Mouse (Mus musculus) lung, adult 2 months (tissue): ENCODE data around the gene Esrrb. TPM values are rescaled to one million over a fixed set of nuclear protein-coding genes. Genes with fewer than 3 reads are reported as not detected.

Experiments
- DNase-seq: peaks from one replicate; pipeline ENCODE4 v3.0.0; 2022
- H3K4me1 ChIP-seq: fragments of 200-500 bp; 2 replicates; pipeline ENCODE4 v1.6.1; 2011; ENCODE audit warnings: low read length; ENCODE audit not compliant: control insufficient read depth, insufficient read depth
- H3K4me3 ChIP-seq: fragments of 200-500 bp; replicated peaks from 2 replicates; pipeline ENCODE3; 2011; ENCODE audit warnings: low read depth, mild to moderate bottlenecking, control low read depth, low read length; ENCODE audit errors: extremely low read depth
- CTCF ChIP-seq: fragments of 200-500 bp; IDR thresholded peaks from 2 replicates; pipeline ENCODE4 v1.5.1; 2011; ENCODE audit warnings: mild to moderate bottlenecking, low read length, control low read depth; ENCODE audit not compliant: insufficient read depth
- POLR2A ChIP-seq: fragments of 200-500 bp; IDR thresholded peaks from 2 replicates; pipeline ENCODE4 v1.6.1; 2011; ENCODE audit warnings: low read depth, mild to moderate bottlenecking, control low read depth, low read length, borderline replicate concordance; ENCODE audit errors: extremely low read depth
- WGBS: fragments of 180-500 bp; shearing (Covaris S2); methylation state at CpG from one replicate; pipeline ENCODE4 v1.1.7; 2018; 5-methylcytosine and 5-hydroxymethylcytosine counted together
- polyA plus RNA-seq: library from polyadenylated mRNA; depleted of rRNA; stranded (reverse); fragments of >200 nt; gene quantifications from 2 replicates; pipeline ENCODE4 v1.2.3, GENCODE M21; 2012; rRNA removed

Gene Esrrb
- 0.08 and 0.44 TPM in 2 replicates for polyA plus RNA-seq

GRCm38 (mm10) chr12:86360696-86361631 is at the start of gene Esrrb:
TSS of gene Esrrb (plus strand) at chr12:86361117.
- TF ChIP-seq POLR2A: no peak
- TF ChIP-seq CTCF: no peak
- H3K4me3 ChIP-seq: no peak within 1 kb of the TSS
- no peaks in the 10 kb centered on the region for H3K4me1 ChIP-seq
- no peak for DNase-seq
- 25% methylated on average over 22 of the region's 22 CpGs for WGBS

GRCm38 (mm10) chr12:86320629-86321028 is 40.3 kb upstream of the Esrrb start:
- no peak for DNase-seq
- TF ChIP-seq CTCF: no peak
- no peak for TF ChIP-seq POLR2A
- Histone ChIP-seq H3K4me3 (no peak overlapping the region), H3K4me1 (no peaks in the 10 kb centered on the region)
- WGBS: 13% methylated on average over 12 of the region's 12 CpGs

- WGBS: 30% methylated on average over 3 of the region's 3 CpGs
- Histone ChIP-seq H3K4me3 (no peak overlapping the region), H3K4me1 (no peaks in the 10 kb centered on the region)
- DNase-seq: no peak
- no peak for TF ChIP-seq CTCF
- TF ChIP-seq POLR2A: no peak
Measured at GRCm38 (mm10) chr12:86324297-86324696, 36.6 kb upstream of the Esrrb start.

- no peak overlapping the region for H3K4me3 ChIP-seq
- no peak for TF ChIP-seq POLR2A
- no peak for TF ChIP-seq CTCF
- H3K4me1 ChIP-seq: no peaks in the 10 kb centered on the region
- no peak for DNase-seq
- 50% methylated on average over 4 of the region's 4 CpGs for WGBS
Measured at GRCm38 (mm10) chr12:86329813-86330212, 31.1 kb upstream of the Esrrb start.

GRCm38 (mm10) chr12:86330684-86331083 is 30.2 kb upstream of the Esrrb start:
- no peak for DNase-seq
- no peak for TF ChIP-seq CTCF
- Histone ChIP-seq H3K4me3 (no peak overlapping the region), H3K4me1 (no peaks in the 10 kb centered on the region)
- 85% methylated on average over 9 of the region's 9 CpGs for WGBS

- no peak for DNase-seq
- Histone ChIP-seq H3K4me1 (no peaks in the 10 kb centered on the region), H3K4me3 (no peak overlapping the region)
- TF ChIP-seq CTCF (no peak), POLR2A (no peak)
- 78% methylated on average over 10 of the region's 10 CpGs for WGBS
Measured at GRCm38 (mm10) chr12:86331248-86331647, 29.7 kb upstream of the Esrrb start.

GRCm38 (mm10) chr12:86336209-86336608 is 24.7 kb upstream of the Esrrb start:
- 97% methylated on average over 3 of the region's 3 CpGs for WGBS
- no peaks in the 10 kb centered on the region for H3K4me1 ChIP-seq
- H3K4me3 ChIP-seq: no peak overlapping the region
- no peak for TF ChIP-seq CTCF
- TF ChIP-seq POLR2A: no peak
- no peak for DNase-seq

GRCm38 (mm10) chr12:86336887-86337286 is 24.0 kb upstream of the Esrrb start:
- DNase-seq: no peak
- TF ChIP-seq POLR2A: no peak
- TF ChIP-seq CTCF: no peak
- WGBS: 26% methylated on average over 7 of the region's 7 CpGs
- no peaks in the 10 kb centered on the region for H3K4me1 ChIP-seq
- H3K4me3 ChIP-seq: no peak overlapping the region

- no peak overlapping the region for H3K4me3 ChIP-seq
- H3K4me1 ChIP-seq: no peaks in the 10 kb centered on the region
- WGBS: 81% methylated on average over 8 of the region's 8 CpGs
- TF ChIP-seq CTCF (no peak), POLR2A (no peak)
- no peak for DNase-seq
Measured at GRCm38 (mm10) chr12:86349477-86349876, 11.4 kb upstream of the Esrrb start.

GRCm38 (mm10) chr12:86359406-86359805 is 1.5 kb upstream of the Esrrb start:
- no peak for DNase-seq
- 43% methylated on average over 6 of the region's 6 CpGs for WGBS
- TF ChIP-seq POLR2A (no peak), CTCF (no peak)
- H3K4me3 ChIP-seq: no peak overlapping the region
- H3K4me1 ChIP-seq: no peaks in the 10 kb centered on the region

- Histone ChIP-seq H3K4me3 (no peak overlapping the region), H3K4me1 (no peaks in the 10 kb centered on the region)
- TF ChIP-seq POLR2A (no peak), CTCF (no peak)
- 61% methylated on average over 8 of the region's 8 CpGs for WGBS
- DNase-seq: no peak
Measured at GRCm38 (mm10) chr12:86359873-86360272, 1.0 kb upstream of the Esrrb start.
